In genomic region chr16:28886201-28886745, GRCm38 (mm10) we compare ENCODE assay signal across 31 mouse cellular contexts. TPM values are rescaled to one million over a fixed set of nuclear protein-coding genes. Genes with fewer than 3 reads are reported as not detected.
DNase-seq lines count a peak whose midpoint lies in the region; ATAC-seq lines count a peak whose summit lies in the region.
"Had no signal": no experiment of that assay in that cellular context is flagged by ENCODE, and none has a peak within 500 bp of the region (broad histone marks: within the 10 kb centered on the region; RNA-seq: fewer than 3 reads in every experiment).

No protein-coding gene starts in this region.

- ATAC-seq in neural tube, embryonic 15.5 days (ENCODE audit: low FRiP score) = no peak
- ATAC-seq: forebrain, embryonic 16.5 days; intestine, postnatal 0 days; midbrain, embryonic 15.5 days had no signal

- H3K4me1 ChIP-seq in neural tube, embryonic 15.5 days = peaks cover 60% of the 10 kb centered on the region

- no peak overlapping the region for H3K4me2 ChIP-seq in neural tube, embryonic 15.5 days
- H3K4me2 ChIP-seq: embryonic facial prominence, embryonic 13.5 days; heart, embryonic 13.5 days; hindbrain, embryonic 14.5 days; limb, embryonic 15.5 days; midbrain, embryonic 15.5 days; neural tube, embryonic 13.5 days had no signal

- H3K9ac ChIP-seq in neural tube, embryonic 15.5 days (replicated peaks) = no peak overlapping the region
- H3K9ac ChIP-seq: embryonic facial prominence, embryonic 13.5 days; heart, embryonic 13.5 days; hindbrain, embryonic 14.5 days; limb, embryonic 15.5 days; midbrain, embryonic 15.5 days had no signal

- 0 out of 2 replicates have a peak, but pooled peaks cover 8% of the 10 kb centered on the region for H3K36me3 ChIP-seq in neural tube, embryonic 15.5 days

- peaks cover 3% of the 10 kb centered on the region; the same call in 1 of the 2 replicates for H3K9me3 ChIP-seq in neural tube, embryonic 15.5 days (replicated peaks)
- H3K9me3 ChIP-seq: limb, embryonic 10.5 days; limb, embryonic 15.5 days; midbrain, embryonic 15.5 days had no signal

- H3K27ac ChIP-seq in neural tube, embryonic 15.5 days (replicated peaks) = 0 out of 2 replicates have a peak overlapping the region, but pooled peaks have one; percentile 3
- H3K27ac ChIP-seq: embryonic facial prominence, embryonic 13.5 days; gastrocnemius, adult 2 months; heart, embryonic 13.5 days; hindbrain, embryonic 14.5 days; limb, embryonic 10.5 days; limb, embryonic 15.5 days; midbrain, embryonic 10.5 days; midbrain, embryonic 15.5 days; neural tube, embryonic 13.5 days had no signal

- H3K27me3 ChIP-seq in neural tube, embryonic 15.5 days (replicated peaks) = no peaks in the 10 kb centered on the region
- H3K27me3 ChIP-seq: embryonic facial prominence, embryonic 13.5 days; heart, embryonic 13.5 days; limb, embryonic 15.5 days; midbrain, embryonic 15.5 days had no signal

- H3K4me3 ChIP-seq in neural tube, embryonic 15.5 days (replicated peaks) = no peak overlapping the region
- H3K4me3 ChIP-seq: embryonic facial prominence, embryonic 13.5 days; erythroblast, embryonic 14.5 days; gastrocnemius, adult 2 months; heart, embryonic 13.5 days; limb, embryonic 10.5 days; limb, embryonic 15.5 days; midbrain, embryonic 10.5 days; midbrain, embryonic 15.5 days; neural tube, embryonic 13.5 days had no signal

- WGBS in neural tube, embryonic 15.5 days = 61% methylated on average over 9 of the region's 9 CpGs

- DNase-seq in kidney, adult 8-10 months = peak; percentile 16 to 67
- DNase-seq in kidney, postnatal 4 days = no peak
- peak; percentile 24 for DNase-seq in lung, postnatal 36 days
- DNase-seq in lung, postnatal 4 days = no peak
- peak; percentile 41 to 49 for DNase-seq in kidney, postnatal 25 days
- no peak for DNase-seq in heart, adult 18-20 months
- DNase-seq: adrenal gland, postnatal 10 days; B cell, adult 2 months; cerebellum, adult 11 months; cerebellum, adult 9-10 months; cerebellum, postnatal 36 days; heart, postnatal 10 days; layer of hippocampus, postnatal 36 days; lung, adult 2 months; lung, postnatal 10 days; thymus, adult 2 months; thymus, postnatal 4 days had no signal

RNA-seq across cellular contexts. Expression of gene Mb21d2, which starts 43.2 kb away (rescaled TPM):
- 17.5 and 21.4 TPM in 2 replicates for polyA plus RNA-seq in neural tube, embryonic 15.5 days (2015; fragmentation: Nextera tagmentation; extraction: Ambion mirVana)
- 1 to 10 TPM; 8.4 to 9.3 TPM for total RNA-seq in heart, adult 18-20 months (2021)
- total RNA-seq: megakaryocyte progenitor cell, adult 5-6 weeks had no signal
- polyA plus RNA-seq: erythroblast, embryonic 14.5 days had no signal

Comparison
In these comparisons a context has a peak if more than half of its experiments do, and no peak if none do; other contexts are left out.
1. DNase-seq: peak in kidney, adult 8-10 months (2 of 2), lung, postnatal 36 days (single experiment) and kidney, postnatal 25 days (2 of 2); none in kidney, postnatal 4 days (0 of 2), lung, postnatal 4 days (0 of 2) and heart, adult 18-20 months (0 of 2).